Comparison of ENCODE assay signal across 12 mouse cellular contexts in the genomic region with DNA sequence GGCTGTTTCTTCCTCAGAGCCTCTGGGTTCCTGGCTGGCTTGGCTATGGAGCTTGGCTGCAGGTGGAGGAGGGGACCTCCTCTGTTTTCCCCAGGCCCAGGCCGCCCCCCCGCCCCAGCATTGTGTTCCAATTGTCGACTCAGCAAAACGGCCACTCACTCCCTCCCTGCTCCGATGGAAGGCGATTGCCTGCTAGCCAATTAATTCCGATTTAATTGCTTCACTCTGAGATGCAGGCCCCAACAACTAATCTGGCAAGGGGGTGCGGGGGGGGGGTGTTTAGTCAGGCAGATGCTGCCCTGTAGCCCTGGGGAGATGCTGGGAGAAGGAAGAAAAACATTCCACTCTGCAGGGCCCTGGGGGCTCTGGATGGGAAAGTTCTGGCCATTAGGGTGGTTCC. TPM values are rescaled to one million over a fixed set of nuclear protein-coding genes. Genes with fewer than 3 reads are reported as not detected.
A peak's percentile ranks its signal among the peaks of the same experiment; 100 is the strongest.
DNase-seq lines count a peak whose midpoint lies in the region; ATAC-seq lines count a peak whose summit lies in the region.
"Had no signal": no experiment of that assay in that cellular context is flagged by ENCODE, and none has a peak within 500 bp of the region (broad histone marks: within the 10 kb centered on the region; RNA-seq: fewer than 3 reads in every experiment).

No protein-coding gene starts in this region.

- H3K36me3 ChIP-seq in heart, embryonic 11.5 days (ENCODE audit: control insufficient read depth, insufficient read depth, low read length), result no peaks in the 10 kb centered on the region
- H3K36me3 ChIP-seq in midbrain, embryonic 10.5 days, result no peaks in the 10 kb centered on the region
- H3K36me3 ChIP-seq in midbrain, embryonic 16.5 days (ENCODE audit: control insufficient read depth, insufficient read depth, low read length), result no peaks in the 10 kb centered on the region
- no peaks in the 10 kb centered on the region for H3K36me3 ChIP-seq in limb, embryonic 12.5 days
- H3K36me3 ChIP-seq in stomach, embryonic 16.5 days (ENCODE audit: control insufficient read depth, insufficient read depth, low read length), result no peaks in the 10 kb centered on the region
- H3K36me3 ChIP-seq: embryonic facial prominence, embryonic 15.5 days had no signal

- no peak for DNase-seq in heart, postnatal 25 days (ENCODE audit: low spot score)
- DNase-seq in midbrain, embryonic 10.5 days (ENCODE audit: low spot score), result peak; percentile 24
- DNase-seq in spleen, postnatal 36 days (ENCODE audit: low spot score in 2 of 2), result no peak
- no peak for DNase-seq in heart, adult 11 months
- DNase-seq: layer of hippocampus, adult 9-11 months; lung, adult 2 months had no signal

- H3K27ac ChIP-seq in heart, embryonic 11.5 days (ENCODE audit: low read depth, low read length), result peak overlapping the region; percentile 46; the same call in 1 of the 2 replicates
- peak overlapping the region; percentile 74 for H3K27ac ChIP-seq in midbrain, embryonic 10.5 days (replicated peaks)
- no peak overlapping the region for H3K27ac ChIP-seq in midbrain, embryonic 16.5 days (ENCODE audit: low read length)
- peak overlapping the region; percentile 79 for H3K27ac ChIP-seq in limb, embryonic 12.5 days
- H3K27ac ChIP-seq in stomach, embryonic 16.5 days (ENCODE audit: low read length), result peak overlapping the region; percentile 47; the same call in 1 of the 2 replicates
- H3K27ac ChIP-seq: embryonic facial prominence, embryonic 15.5 days had no signal

- no peak overlapping the region for H3K9ac ChIP-seq in heart, embryonic 11.5 days (ENCODE audit: low read depth, low read length)
- no peak overlapping the region for H3K9ac ChIP-seq in midbrain, embryonic 16.5 days (ENCODE audit: low read depth, low read length)
- H3K9ac ChIP-seq in limb, embryonic 12.5 days (replicated peaks), result no peak overlapping the region
- no peak overlapping the region for H3K9ac ChIP-seq in stomach, embryonic 16.5 days (ENCODE audit: low read length)
- H3K9ac ChIP-seq: embryonic facial prominence, embryonic 15.5 days had no signal

- no peak for ATAC-seq in heart, embryonic 11.5 days (replicated peaks; ENCODE audit: insufficient number of reproducible peaks, low FRiP score, low TSS enrichment)
- no peak for ATAC-seq in midbrain, embryonic 16.5 days
- no peak for ATAC-seq in limb, embryonic 12.5 days (ENCODE audit: insufficient number of reproducible peaks, insufficient read depth, low FRiP score, low TSS enrichment, low read depth)
- ATAC-seq in stomach, embryonic 16.5 days (ENCODE audit: insufficient read depth, low FRiP score), result no peak

- H3K9me3 ChIP-seq in heart, embryonic 11.5 days (replicated peaks; ENCODE audit: control insufficient read depth, low read length), result no peaks in the 10 kb centered on the region
- H3K9me3 ChIP-seq in midbrain, embryonic 10.5 days (replicated peaks), result no peaks in the 10 kb centered on the region
- H3K9me3 ChIP-seq in midbrain, embryonic 16.5 days (replicated peaks; ENCODE audit: control insufficient read depth, low read length, poor library complexity, severe bottlenecking), result no peaks in the 10 kb centered on the region
- H3K9me3 ChIP-seq in limb, embryonic 12.5 days, result no peaks in the 10 kb centered on the region
- H3K9me3 ChIP-seq in stomach, embryonic 16.5 days (replicated peaks; ENCODE audit: control insufficient read depth, low read length), result no peaks in the 10 kb centered on the region
- H3K9me3 ChIP-seq: embryonic facial prominence, embryonic 15.5 days had no signal

- H3K4me3 ChIP-seq in heart, embryonic 11.5 days (ENCODE audit: low read depth, low read length), result no peak overlapping the region
- H3K4me3 ChIP-seq in midbrain, embryonic 10.5 days, result no peak overlapping the region
- H3K4me3 ChIP-seq in midbrain, embryonic 16.5 days (ENCODE audit: low read depth, low read length), result no peak overlapping the region
- H3K4me3 ChIP-seq in limb, embryonic 12.5 days (replicated peaks), result no peak overlapping the region
- no peak overlapping the region for H3K4me3 ChIP-seq in stomach, embryonic 16.5 days (replicated peaks; ENCODE audit: low read length)
- H3K4me3 ChIP-seq: embryonic facial prominence, embryonic 15.5 days had no signal

- WGBS in heart, embryonic 11.5 days (ENCODE audit: insufficient replicate concordance), result 36% methylated on average over 8 of the region's 8 CpGs
- WGBS in midbrain, embryonic 10.5 days, result 10% methylated on average over 8 of the region's 8 CpGs
- 9% methylated on average over 8 of the region's 8 CpGs for WGBS in midbrain, embryonic 16.5 days
- 16% methylated on average over 8 of the region's 8 CpGs for WGBS in limb, embryonic 12.5 days
- WGBS in stomach, embryonic 16.5 days, result 34% methylated on average over 8 of the region's 8 CpGs

- H3K4me1 ChIP-seq in heart, embryonic 11.5 days (ENCODE audit: control insufficient read depth, insufficient read depth, low read length), result peaks cover 26% of the 10 kb centered on the region
- peaks cover 52% of the 10 kb centered on the region for H3K4me1 ChIP-seq in midbrain, embryonic 10.5 days
- peaks cover 25% of the 10 kb centered on the region for H3K4me1 ChIP-seq in midbrain, embryonic 16.5 days (ENCODE audit: control insufficient read depth, insufficient read depth, low read length)
- peaks cover 60% of the 10 kb centered on the region for H3K4me1 ChIP-seq in limb, embryonic 12.5 days (replicated peaks)
- H3K4me1 ChIP-seq in stomach, embryonic 16.5 days (ENCODE audit: control insufficient read depth, insufficient read depth, low read length), result peaks cover 17% of the 10 kb centered on the region

- no peak overlapping the region for H3K4me2 ChIP-seq in heart, embryonic 11.5 days
- H3K4me2 ChIP-seq in midbrain, embryonic 16.5 days (ENCODE audit: low read length), result no peak overlapping the region
- no peak overlapping the region for H3K4me2 ChIP-seq in limb, embryonic 12.5 days
- H3K4me2 ChIP-seq in stomach, embryonic 16.5 days (ENCODE audit: low read depth, low read length), result no peak overlapping the region
- H3K4me2 ChIP-seq: embryonic facial prominence, embryonic 15.5 days had no signal

- intact Hi-C loops in heart, postnatal 25 days (cut with DNase I), result no loop called here

- no peaks in the 10 kb centered on the region for H3K27me3 ChIP-seq in heart, embryonic 11.5 days (ENCODE audit: control insufficient read depth, insufficient read depth, low read length)
- peaks cover 51% of the 10 kb centered on the region for H3K27me3 ChIP-seq in midbrain, embryonic 10.5 days (ENCODE audit: low read depth, poor library complexity, severe bottlenecking)
- H3K27me3 ChIP-seq in midbrain, embryonic 16.5 days (ENCODE audit: control insufficient read depth, insufficient read depth, low read depth, low read length), result no peaks in the 10 kb centered on the region
- H3K27me3 ChIP-seq in limb, embryonic 12.5 days, result no peaks in the 10 kb centered on the region; the same call in 1 of the 2 replicates
- H3K27me3 ChIP-seq in stomach, embryonic 16.5 days (ENCODE audit: control insufficient read depth, insufficient read depth, low read length), result no peaks in the 10 kb centered on the region
- H3K27me3 ChIP-seq: embryonic facial prominence, embryonic 15.5 days had no signal

RNA-seq across cellular contexts. Expression of a gene that starts 38.4 kb away (rescaled TPM):
- not detected in 2 replicates for polyA plus RNA-seq in heart, embryonic 11.5 days (2014; fragmentation: Nextera tagmentation; extraction: Ambion mirVana)
- not detected for total RNA-seq in heart, postnatal 25 days (2021)
- not detected in 2 replicates for polyA plus RNA-seq in midbrain, embryonic 10.5 days (2016; fragmentation: Nextera tagmentation; extraction: Ambion mirVana)
- polyA plus RNA-seq in midbrain, embryonic 16.5 days (2015; fragmentation: Nextera tagmentation; extraction: Ambion mirVana), result not detected in 2 replicates
- polyA plus RNA-seq in limb, embryonic 12.5 days (2016; fragmentation: Nextera tagmentation; extraction: Ambion mirVana), result not detected in 2 replicates
- polyA plus RNA-seq in stomach, embryonic 16.5 days (2015; fragmentation: Nextera tagmentation; extraction: Ambion mirVana), result not detected in 2 replicates
- polyA plus RNA-seq: embryonic facial prominence, embryonic 15.5 days; gonadal fat pad, adult 2 months; lung, adult 2 months had no signal
